Mouse (Mus musculus) stomach, postnatal 0 days (tissue): ENCODE data around the gene 4931406P16Rik.

Experiments
- CTCF ChIP-seq: IDR thresholded peaks from 2 replicates; pipeline ENCODE4 v1.5.1; 2016; ENCODE audit warnings: antibody characterized with exemption, low read depth, mild to moderate bottlenecking, moderate library complexity
- EP300 ChIP-seq: optimal IDR thresholded peaks from 2 replicates; pipeline ENCODE3; 2016; ENCODE audit warnings: antibody characterized with exemption

- TF ChIP-seq EP300 = no peak
- TF ChIP-seq CTCF = no peak
Observed at GRCm38 (mm10) chr7:34255916-34256315, 57.4 kb downstream of the 4931406P16Rik start.
